Mouse (Mus musculus): ENCODE measurements at regions not wholly inside any gene's neighbourhood (a gene's known extent, or its start where the extent isn't known, plus 50 kb on each side); places are given as distances from the start of the nearest gene placed in this dataset.
A peak's percentile ranks its signal among the peaks of the same experiment; 100 is the strongest.
"Not testable (repeated sequence)": the region's sequence is repeated elsewhere in the genome, so short reads cannot be mapped to it uniquely, and the experiment has no call there.

DNA sequence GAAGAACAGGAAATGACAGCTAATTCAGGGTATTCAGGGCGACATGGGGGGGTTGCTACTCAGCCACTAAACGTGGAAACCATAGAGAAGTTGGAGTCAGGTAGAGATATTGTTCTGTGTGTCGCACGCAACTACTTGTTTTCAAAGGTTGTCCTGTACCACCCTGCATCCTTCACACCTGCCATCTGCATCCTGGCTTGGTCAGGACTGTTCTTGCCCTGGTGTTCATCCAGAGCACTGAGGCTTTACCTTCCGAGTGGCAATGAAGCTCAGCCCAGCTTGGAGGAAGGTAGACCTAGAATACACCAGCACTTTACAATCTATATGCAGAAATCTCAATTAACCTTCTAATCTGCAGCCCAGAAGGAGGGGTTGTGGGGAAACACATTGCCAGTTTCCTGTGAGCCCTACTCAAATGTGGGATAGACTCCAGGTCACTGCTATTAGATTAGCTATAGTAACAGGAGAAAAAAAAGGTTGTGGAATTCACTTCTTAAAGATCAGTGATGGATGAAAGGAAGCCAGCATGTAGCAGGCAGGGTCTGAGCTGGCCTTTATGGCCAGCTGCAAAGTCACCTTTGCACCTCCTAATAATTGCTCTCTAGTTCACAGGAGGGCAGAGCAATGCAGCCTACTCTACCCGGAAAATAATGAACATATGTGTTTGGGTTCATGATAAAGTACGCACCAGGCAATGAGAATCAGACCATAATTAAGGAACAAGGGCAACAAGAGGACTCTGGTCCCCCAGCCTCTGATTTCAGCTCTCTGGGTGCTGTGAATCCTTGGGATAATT, 186.3 kb downstream of the Tcp10c start:
- Histone ChIP-seq H3K27ac (replicated peaks; ENCODE audit: low read depth, low read length) (no peak overlapping the region), H3K4me1 (ENCODE audit: control insufficient read depth, insufficient read depth, insufficient read length, low read length) (no peaks in the 10 kb centered on the region), H3K4me3 (ENCODE audit: insufficient read depth, low read depth, low read length) (no peak overlapping the region)

DNA sequence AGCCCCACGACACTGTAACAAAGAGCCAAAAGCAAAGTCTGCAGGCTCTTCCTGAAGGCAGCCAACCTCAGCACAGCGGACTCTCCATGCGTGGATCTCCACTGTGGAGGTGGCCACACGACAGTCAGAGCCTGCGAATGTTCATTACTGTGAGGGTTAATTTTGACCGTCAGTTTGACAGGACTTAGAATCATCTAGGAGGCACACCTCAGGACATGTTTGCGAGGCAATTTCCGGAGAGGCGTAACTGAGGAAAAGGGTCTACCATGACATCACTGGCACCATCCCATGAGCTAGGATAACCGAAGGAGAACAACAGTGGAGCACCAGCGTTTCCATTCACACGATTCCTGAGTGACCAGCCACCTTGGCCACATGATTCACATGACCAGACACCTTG, 186.9 kb downstream of the Tcp10c start:
- Histone ChIP-seq H3K27ac (replicated peaks; ENCODE audit: low read depth, low read length) (no peak overlapping the region), H3K4me3 (ENCODE audit: insufficient read depth, low read depth, low read length) (no peak overlapping the region), H3K4me1 (ENCODE audit: control insufficient read depth, insufficient read depth, insufficient read length, low read length) (no peaks in the 10 kb centered on the region)

DNA sequence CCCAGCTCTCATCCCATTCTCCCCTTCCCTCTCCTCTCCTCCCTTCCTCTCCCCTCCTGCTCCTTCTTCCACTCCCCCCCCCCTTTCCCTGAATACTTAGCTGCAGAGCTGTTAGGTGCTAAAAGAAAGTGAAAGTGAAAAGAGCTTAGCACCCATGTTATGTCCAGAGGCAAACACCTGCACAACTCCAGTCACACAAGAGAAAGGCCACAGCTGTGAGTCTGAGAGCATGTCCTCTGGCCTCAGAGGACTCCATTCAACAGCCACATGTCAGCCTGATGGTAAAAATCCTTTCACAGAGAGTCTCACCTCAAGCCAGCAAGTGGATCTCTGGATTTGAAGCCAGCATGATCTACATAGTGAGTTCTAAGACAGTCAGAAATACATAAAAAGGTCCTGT, 187.9 kb downstream of the Tcp10c start:
- H3K27ac ChIP-seq (replicated peaks; ENCODE audit: low read depth, low read length) = no peak overlapping the region
- H3K4me1 ChIP-seq (ENCODE audit: control insufficient read depth, insufficient read depth, insufficient read length, low read length) = no peaks in the 10 kb centered on the region
- no peak overlapping the region for H3K4me3 ChIP-seq (ENCODE audit: insufficient read depth, low read depth, low read length)

DNA sequence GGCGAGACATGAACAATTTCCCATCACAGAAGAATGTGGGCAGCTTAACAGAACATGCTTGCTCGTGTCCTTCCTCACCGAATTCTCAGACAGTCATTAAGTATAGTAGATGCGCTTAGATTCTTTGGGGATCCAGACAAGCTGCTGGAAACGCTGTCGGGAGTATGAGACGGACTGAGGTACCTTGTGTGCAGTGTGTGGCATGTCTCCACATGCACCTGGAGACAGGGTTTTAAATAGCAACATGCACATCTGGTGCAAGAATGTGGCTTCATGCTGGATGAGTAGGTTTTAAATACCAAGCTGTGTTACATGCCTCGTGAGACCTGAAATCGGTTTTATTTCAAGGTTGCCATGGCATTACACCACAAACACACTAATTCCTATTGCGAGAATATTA, 188.5 kb downstream of the Tcp10c start:
- no peaks in the 10 kb centered on the region for H3K4me1 ChIP-seq (ENCODE audit: control insufficient read depth, insufficient read depth, insufficient read length, low read length)
- no peak overlapping the region for H3K27ac ChIP-seq (replicated peaks; ENCODE audit: low read depth, low read length)
- no peak overlapping the region for H3K4me3 ChIP-seq (ENCODE audit: insufficient read depth, low read depth, low read length)

DNA sequence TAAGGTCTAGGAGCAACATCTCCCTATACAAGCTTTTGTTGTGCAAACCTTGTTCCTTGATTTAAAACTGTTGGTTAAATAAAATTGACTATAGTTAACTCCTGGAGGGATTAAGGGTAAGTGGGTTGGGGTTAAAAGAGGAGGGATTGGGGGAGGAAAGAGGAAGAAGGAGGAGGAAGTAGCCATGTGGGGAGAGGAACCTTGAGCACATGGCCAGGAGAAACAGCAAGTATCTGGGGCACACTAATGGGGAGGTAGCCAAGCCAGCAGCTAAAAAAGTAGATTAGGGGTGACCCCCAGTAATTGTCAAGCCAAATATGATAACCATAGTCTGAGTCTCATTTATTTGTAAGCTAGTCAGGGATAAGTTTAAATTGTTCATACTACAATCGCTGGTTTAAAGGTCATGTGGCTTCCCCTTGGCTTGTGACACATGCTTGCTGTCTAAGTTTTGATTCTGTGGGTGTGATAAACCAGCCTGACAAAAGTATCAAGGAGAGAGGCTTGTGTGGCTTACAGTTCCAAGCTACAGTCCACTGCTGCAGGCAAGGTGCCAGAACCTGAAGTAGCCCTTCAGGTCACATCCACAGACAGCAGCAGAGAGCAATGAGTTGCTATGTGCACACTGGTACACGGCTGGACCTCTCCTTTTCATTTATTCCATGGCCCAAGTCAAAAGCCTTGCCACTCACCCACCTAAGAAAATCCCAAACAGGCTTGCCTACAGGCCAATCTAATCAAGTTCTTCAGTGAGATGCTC, 189.8 kb downstream of the Tcp10c start:
- no peak overlapping the region for H3K27ac ChIP-seq (replicated peaks; ENCODE audit: low read depth, low read length)
- H3K4me3 ChIP-seq (ENCODE audit: insufficient read depth, low read depth, low read length) = no peak overlapping the region
- H3K4me1 ChIP-seq (ENCODE audit: control insufficient read depth, insufficient read depth, insufficient read length, low read length) = no peaks in the 10 kb centered on the region

DNA sequence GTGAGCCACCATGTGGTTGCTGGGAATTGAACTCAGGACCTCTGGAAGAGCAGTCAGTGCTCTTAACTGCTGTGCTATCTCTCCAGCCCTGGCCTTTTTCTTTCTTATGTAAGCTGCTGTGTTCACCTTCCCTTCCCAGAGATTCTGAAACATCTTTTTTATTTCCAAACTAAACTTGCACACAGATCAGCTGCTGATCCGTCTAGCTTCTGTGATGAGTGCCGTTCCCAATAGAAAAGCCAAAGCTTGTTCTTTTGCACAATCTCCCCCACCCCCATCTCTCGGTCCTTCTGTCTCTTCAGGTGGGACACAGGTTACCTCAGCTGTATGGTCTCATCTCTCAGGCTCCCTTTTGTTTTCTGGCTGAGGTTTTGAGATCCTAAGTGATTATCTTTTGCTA, 191.9 kb downstream of the Tcp10c start:
- H3K4me3 ChIP-seq (ENCODE audit: insufficient read depth, low read depth, low read length) = no peak overlapping the region
- no peaks in the 10 kb centered on the region for H3K4me1 ChIP-seq (ENCODE audit: control insufficient read depth, insufficient read depth, insufficient read length, low read length)
- no peak overlapping the region for H3K27ac ChIP-seq (replicated peaks; ENCODE audit: low read depth, low read length)

DNA sequence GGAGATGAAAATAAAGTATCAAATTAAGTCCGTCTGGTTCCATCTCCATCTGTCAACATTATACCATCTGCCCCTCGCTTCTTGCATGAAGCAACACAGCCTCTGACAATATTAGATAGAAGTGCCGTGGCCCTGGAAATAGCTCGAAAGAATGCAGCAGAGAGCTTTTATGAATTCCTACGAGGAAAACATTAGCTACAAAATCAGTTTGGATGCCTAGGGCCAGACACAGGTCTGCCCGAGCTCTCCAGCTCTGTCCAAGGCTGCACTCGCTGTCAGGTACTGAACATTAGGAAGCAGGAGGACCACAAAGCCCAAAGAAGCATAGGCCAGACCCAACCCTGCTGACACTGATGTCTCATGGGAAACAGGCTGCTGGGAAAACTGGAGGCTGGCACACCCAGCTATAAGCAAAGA, 192.3 kb downstream of the Tcp10c start:
- Histone ChIP-seq H3K4me3 (ENCODE audit: insufficient read depth, low read depth, low read length) (no peak overlapping the region), H3K27ac (replicated peaks; ENCODE audit: low read depth, low read length) (no peak overlapping the region), H3K4me1 (ENCODE audit: control insufficient read depth, insufficient read depth, insufficient read length, low read length) (no peaks in the 10 kb centered on the region)

DNA sequence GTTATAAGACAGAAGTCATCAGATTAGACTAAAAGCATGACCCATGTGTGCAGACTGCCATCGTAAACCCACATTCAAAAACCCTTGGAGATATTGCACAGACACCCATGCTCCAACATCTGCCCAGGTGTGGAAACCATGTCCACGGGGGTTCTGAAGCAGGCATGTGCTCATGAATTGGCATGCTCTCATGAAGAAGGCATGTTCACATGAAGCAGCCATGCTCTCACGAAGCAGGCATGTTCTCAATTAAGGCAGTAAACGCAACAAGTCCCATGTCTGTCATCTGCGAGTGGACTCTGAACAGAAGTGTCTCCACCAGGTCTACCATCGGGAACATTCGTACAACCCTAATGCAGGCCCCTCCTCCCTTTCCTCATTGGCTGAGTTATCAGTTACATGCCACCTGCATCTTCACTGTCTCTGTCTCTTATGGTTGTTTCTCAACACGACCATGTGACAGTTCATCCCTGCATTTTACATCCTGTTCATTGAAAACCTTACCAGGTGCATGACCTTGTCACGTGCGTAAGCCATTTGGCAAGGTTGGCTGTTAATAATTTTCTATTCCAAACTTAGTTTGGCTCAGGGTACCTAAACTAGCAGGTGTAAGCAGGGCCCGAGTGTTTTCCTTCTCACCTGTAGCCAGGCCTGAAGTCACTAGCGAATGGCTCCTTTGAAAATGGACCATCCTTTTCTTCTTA, 193.4 kb downstream of the Tcp10c start:
- H3K4me1 ChIP-seq (ENCODE audit: control insufficient read depth, insufficient read depth, insufficient read length, low read length) = no peaks in the 10 kb centered on the region
- no peak overlapping the region for H3K4me3 ChIP-seq (ENCODE audit: insufficient read depth, low read depth, low read length)
- H3K27ac ChIP-seq (replicated peaks; ENCODE audit: low read depth, low read length) = no peak overlapping the region

DNA sequence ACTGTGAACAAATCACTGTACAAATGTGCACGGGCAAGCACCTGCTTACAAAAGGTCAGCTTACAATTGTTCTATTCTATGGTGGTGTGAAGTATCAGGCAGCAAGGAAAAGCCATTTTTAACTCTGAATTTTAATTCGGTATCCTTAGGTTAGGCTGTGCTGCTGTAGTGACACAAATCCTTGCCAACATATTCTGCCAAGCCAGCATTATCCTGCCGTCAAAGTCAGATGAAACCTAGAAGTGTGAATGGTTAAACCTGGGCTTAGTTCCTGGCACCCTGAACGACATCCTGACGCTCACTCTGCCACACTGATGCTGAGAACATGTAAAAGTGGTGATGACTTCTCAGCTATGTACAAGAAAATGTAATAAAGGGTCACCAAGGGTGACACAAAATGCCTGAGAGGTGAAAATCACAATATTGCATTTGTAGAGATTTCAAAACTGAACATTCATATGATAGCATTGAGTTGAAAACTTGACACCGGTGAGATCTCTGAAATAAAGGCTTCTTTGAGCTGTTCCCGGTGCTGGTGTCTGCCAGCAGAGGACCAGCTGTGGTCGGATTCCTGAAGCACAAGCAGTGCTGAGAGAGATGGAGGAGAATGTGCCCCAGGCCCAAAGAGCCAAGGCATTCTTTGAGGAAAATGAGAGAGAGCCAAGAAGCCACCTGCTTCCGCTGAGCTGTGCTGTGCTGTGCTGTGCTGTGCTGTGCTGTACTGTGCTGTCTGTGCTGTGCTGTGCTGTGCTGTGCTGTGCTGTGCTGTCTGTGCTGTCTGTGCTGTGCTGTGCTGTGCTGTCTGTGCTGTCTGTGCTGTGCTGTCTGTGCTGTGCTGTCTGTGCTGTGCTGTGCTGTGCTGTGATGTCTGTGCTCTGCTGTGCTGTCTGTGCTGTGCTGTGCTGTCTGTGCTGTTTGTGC, 195.9 kb downstream of the Tcp10c start:
- no peak overlapping the region for H3K4me3 ChIP-seq (ENCODE audit: insufficient read depth, low read depth, low read length)
- H3K27ac ChIP-seq (replicated peaks; ENCODE audit: low read depth, low read length) = no peak overlapping the region
- no peaks in the 10 kb centered on the region for H3K4me1 ChIP-seq (ENCODE audit: control insufficient read depth, insufficient read depth, insufficient read length, low read length)

DNA sequence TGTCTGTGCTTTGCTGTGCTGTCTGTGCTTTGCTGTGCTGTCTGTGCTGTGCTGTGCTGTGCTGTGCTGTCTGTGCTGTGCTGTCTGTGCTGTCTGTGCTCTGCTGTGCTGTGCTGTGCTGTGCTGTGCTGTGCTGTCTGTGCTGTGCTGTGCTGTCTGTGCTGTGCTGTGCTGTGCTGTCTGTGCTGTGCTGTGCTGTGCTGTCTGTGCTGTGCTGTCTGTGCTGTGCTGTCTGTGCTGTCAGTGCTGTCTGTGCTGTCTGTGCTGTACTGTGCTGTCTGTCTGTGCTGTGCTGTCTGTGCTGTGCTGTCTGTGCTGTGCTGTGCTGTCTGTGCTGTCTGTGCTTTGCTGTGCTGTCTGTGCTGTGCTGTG, 196.5 kb downstream of the Tcp10c start:
- H3K4me3 ChIP-seq (ENCODE audit: insufficient read depth, low read depth, low read length); H3K4me1 ChIP-seq (ENCODE audit: control insufficient read depth, insufficient read depth, insufficient read length, low read length); H3K27ac ChIP-seq (replicated peaks; ENCODE audit: low read depth, low read length): not testable (repeated sequence)

DNA sequence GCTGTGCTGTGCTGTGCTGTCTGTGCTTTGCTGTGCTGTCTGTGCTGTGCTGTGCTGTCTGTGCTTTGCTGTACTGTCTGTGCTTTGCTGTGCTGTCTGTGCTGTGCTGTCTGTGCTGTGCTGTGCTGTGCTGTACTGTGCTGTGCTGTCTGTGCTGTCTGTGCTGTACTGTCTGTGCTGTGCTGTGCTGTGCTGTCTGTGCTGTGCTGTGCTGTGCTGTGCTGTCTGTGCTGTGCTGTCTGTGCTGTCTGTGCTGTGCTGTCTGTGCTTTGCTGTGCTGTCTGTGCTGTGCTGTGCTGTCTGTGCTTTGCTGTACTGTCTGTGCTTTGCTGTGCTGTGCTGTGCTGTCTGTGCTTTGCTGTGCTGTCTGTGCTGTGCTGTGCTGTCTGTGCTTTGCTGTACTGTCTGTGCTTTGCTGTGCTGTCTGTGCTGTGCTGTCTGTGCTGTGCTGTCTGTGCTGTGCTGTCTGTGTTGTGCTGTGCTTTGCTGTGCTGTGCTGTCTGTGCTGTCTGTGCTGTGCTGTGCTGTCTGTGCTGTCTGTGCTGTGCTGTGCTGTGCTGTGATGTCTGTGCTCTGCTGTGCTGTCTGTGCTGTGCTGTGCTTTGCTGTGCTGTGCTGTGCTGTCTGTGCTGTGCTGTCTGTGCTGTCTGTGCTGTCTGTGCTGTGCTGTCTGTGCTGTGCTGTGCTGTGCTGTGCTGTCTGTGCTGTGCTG, 197.5 kb downstream of the Tcp10c start:
- not testable (repeated sequence) for H3K4me3 ChIP-seq (ENCODE audit: insufficient read depth, low read depth, low read length); H3K27ac ChIP-seq (replicated peaks; ENCODE audit: low read depth, low read length); H3K4me1 ChIP-seq (ENCODE audit: control insufficient read depth, insufficient read depth, insufficient read length, low read length)

DNA sequence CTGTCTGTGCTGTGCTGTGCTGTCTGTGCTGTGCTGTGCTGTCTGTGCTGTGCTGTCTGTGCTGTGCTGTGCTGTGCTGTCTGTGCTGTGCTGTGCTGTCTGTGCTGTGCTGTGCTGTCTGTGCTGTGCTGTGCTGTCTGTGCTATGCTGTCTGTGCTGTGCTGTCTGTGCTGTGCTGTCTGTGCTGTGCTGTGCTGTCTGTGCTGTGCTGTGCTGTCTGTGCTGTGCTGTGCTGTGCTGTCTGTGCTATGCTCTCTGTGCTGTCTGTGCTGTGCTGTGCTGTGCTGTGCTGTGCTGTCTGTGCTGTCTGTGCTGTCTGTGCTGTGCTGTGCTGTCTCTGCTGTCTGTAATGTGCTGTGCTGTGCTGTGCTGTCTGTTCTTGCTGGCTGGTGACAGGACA, 198.5 kb downstream of the Tcp10c start:
- not testable (repeated sequence) for H3K27ac ChIP-seq (replicated peaks; ENCODE audit: low read depth, low read length); H3K4me3 ChIP-seq (ENCODE audit: insufficient read depth, low read depth, low read length); H3K4me1 ChIP-seq (ENCODE audit: control insufficient read depth, insufficient read depth, insufficient read length, low read length)

DNA sequence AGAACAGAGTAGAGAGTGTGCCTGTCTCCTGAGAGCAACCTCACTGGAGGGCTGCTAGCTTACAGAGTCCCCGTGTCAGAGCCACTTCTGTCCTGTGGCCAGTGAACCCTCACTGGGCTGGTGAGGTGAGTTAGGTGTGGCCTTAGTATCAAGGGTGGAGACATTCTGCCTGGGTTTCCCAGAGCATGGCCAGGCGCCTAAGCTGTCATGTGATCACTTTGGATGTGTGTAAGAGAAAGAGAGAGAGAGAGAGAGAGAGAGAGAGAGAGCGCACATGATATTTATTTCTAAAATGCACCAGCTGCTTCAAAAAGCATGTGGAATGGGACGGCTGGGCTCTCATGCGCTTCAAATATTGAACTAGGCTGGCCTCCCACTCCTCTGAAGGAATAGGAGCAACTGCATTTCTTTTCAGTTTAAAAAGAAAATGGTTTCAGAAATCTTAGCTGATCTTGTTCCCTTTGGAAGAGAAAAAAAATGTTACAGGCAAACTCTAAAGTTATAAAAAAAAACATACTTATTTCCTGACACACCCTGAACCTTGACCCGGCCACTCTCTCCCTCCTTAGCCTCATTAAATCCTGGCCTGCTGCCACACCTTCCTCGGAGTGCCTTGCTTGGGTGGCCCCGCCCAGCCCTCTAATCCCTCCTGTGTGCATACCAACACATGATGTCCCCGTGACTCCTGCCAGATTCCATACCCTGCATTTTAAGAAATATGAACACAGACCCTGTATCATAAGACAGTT, 201.1 kb downstream of the Tcp10c start:
- H3K4me3 ChIP-seq (ENCODE audit: insufficient read depth, low read depth, low read length); H3K4me1 ChIP-seq (ENCODE audit: control insufficient read depth, insufficient read depth, insufficient read length, low read length): not testable (repeated sequence)
- H3K27ac ChIP-seq (replicated peaks; ENCODE audit: low read depth, low read length) = peak overlapping the region; percentile 64

All from brown adipose tissue, adult 24 weeks (tissue).